Mouse (Mus musculus) leukemia stem cell, adult 10-12 weeks (primary cell): ENCODE results near the gene Vmn2r45. TPM values are rescaled to one million over a fixed set of nuclear protein-coding genes. Genes with fewer than 3 reads are reported as not detected.

Experiments
- polyA plus RNA-seq: library from polyadenylated mRNA; stranded (reverse); fragments of >175 nt; gene quantifications from 2 replicates; pipeline ENCODE4 v1.2.3, GENCODE M21; 2012; ENCODE audit warnings: low replicate concordance

The Vmn2r45 gene
- polyA plus RNA-seq = not detected in 2 replicates

DNA sequence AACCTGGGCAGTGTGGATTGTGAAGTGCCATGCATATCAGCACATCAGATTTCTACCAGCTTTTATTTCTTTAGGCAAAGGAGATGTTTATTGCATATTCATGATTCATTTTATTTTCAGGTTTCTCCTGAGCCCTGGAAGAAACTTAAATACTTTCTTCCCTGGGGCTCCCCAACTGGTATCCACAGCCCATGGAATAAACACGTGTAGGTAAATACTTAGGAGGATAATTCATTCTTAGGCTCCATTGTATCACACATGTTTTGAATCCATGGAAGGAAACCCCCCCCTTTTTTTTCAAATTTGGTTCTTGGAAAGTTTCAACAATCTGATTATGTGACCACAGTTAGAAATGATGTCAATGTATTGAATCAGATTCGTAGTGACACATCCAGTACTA, at the start of gene Vmn2r45:
TSS of gene Vmn2r45 (minus strand) at position 101 of the 400 bp plus-strand sequence.

Other genes with a start within 250 kb of the Vmn2r45 start
- gene Vmn2r43, start 228.5 kb downstream of the Vmn2r45 start, polyA plus RNA-seq = not detected in 2 replicates
- gene Vmn2r44, start 105.7 kb downstream of the Vmn2r45 start, polyA plus RNA-seq = 0.06 TPM in 1 of 2 replicates, not detected in the other